Mouse (Mus musculus) brain, embryonic 14.5 days (tissue): ENCODE data around the gene Dennd6b. TPM values are rescaled to one million over a fixed set of nuclear protein-coding genes. Genes with fewer than 3 reads are reported as not detected.

ENCODE experiments used
- DNase-seq: peaks from one replicate; pipeline ENCODE4 v3.0.0-alpha.2; 2011; ENCODE audit warnings: low read depth
- CTCF ChIP-seq: fragments of 200-500 bp; IDR thresholded peaks from 2 replicates; pipeline ENCODE4 v1.5.1; 2012; ENCODE audit warnings: inconsistent platforms, mild to moderate bottlenecking, moderate library complexity, borderline replicate concordance; ENCODE audit not compliant: insufficient read depth, insufficient read length; ENCODE audit errors: extremely low read depth
- POLR2A ChIP-seq: fragments of 200-500 bp; IDR thresholded peaks from 2 replicates; pipeline ENCODE4 v1.6.1; 2012; ENCODE audit warnings: mild to moderate bottlenecking, inconsistent platforms, borderline replicate concordance; ENCODE audit not compliant: poor library complexity, insufficient read depth, insufficient read length, severe bottlenecking; ENCODE audit errors: extremely low read depth
- polyA plus RNA-seq: library from polyadenylated mRNA; depleted of rRNA; stranded (reverse); fragments of >200 nt; gene quantifications from 2 replicates; pipeline ENCODE4 v1.2.3, GENCODE M21; 2012; rRNA removed

Gene Dennd6b
- 134 and 196 TPM in 2 replicates for polyA plus RNA-seq

DNA sequence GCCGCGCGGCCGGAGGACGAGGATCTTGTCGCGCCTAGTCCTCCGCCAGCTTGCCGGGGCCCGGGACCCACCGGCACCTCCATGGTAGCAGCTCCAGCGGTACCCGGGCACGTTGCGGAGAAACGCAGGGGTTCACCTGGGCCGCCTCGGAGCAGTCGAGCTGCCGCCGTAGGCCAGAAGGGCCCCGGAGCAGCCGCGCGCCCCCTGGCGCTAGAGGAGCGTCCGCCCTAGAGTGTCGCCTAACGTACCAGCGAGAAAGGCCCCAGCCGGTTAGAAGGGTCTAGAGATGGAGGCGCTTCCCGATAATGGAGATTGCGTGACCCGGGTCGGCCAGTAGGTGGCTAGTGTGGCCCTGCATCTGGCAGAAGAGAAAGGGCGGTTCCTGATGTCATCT is at the start of gene Dennd6b:
Dennd6b (minus strand) TSS at position 184 of the 394 bp plus-strand sequence.
- peak; percentile 98 for DNase-seq
- TF ChIP-seq CTCF: peak; percentile 92
- peak; percentile 4; the same call in 1 of the 2 replicates for TF ChIP-seq POLR2A

DNA sequence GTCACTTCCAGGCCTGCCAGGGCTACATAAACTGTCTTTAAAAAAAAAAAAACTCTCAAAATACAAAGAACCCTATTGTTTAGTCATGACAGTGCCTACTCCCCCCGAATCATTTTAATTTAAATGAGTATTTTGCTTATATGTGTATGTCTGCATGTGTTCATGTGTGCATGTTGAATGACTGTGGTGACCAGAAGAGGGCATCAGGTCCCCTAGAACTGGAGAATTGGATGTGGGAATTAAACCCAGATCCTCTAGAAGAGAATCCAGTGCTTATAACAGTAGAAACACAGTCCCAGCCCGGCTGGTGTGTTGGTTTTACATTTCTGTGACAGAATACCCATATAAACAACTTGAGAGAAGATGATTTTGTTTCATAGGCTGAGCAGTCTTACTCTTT is 44.7 kb upstream of the Dennd6b start:
- peak; percentile 15 for DNase-seq

GRCm38 (mm10) chr15:89239751-89240392 is 43.6 kb upstream of the Dennd6b start:
- DNase-seq: no peak
- TF ChIP-seq CTCF (no peak), POLR2A (no peak)

More for the DNA sequence above, 44.7 kb upstream of the Dennd6b start:
- TF ChIP-seq POLR2A: no peak
- TF ChIP-seq CTCF: no peak

- no peak for TF ChIP-seq CTCF
- TF ChIP-seq POLR2A: no peak
- no peak for DNase-seq
Measured at GRCm38 (mm10) chr15:89234052-89234451, 37.8 kb upstream of the Dennd6b start.

DNA sequence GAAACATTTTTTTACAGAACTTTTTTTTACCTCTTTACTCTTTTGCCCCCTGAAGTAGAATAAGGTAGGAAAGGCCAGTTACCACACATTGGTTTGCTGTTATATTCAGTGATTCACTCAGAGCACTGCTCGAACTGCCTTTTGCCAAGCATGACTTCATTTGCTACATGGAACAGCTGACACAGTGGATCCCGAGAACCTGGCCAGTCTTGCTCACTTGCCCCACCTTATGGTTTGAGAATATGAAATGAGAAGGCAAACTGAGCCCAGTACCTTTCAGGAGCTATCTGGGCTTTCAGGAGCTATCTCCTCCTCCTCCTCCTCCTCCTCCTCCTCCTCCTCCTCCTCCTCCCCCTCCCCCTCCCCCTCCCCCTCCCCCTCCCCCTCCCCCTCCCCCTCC is 37.3 kb upstream of the Dennd6b start:
- TF ChIP-seq CTCF (no peak), POLR2A (no peak)
- DNase-seq: peak; percentile 41

DNA sequence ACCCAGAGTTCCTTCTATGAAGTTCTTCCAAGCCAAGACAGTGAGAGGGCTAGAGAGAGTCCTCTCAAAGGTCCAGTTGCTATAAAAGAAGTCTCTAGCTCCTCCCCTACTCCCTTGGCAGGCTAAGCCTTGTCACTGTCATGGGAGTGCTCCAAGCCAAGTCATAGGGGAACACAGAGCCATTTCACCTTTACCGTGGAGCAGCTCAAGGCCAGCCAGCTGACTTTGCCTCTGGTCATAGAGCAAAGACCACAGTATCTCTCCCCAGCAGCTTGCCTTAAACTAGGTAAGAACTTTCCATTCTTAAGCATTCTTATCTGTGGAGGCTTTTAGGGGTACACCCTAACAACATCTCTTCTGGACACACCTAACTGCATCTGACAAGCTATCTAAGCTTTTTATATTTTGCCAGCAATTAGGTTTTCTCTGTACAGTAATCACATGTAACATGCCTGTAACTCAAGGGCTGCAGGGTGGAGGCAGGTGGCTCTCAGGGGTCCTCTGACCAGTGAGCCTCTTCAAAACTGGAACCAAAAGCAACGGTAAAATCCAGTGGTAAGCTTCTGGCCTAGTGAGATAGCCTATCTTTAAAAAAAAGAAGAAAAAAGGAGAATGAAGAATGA is 19.4 kb upstream of the Dennd6b start:
- no peak for DNase-seq
- TF ChIP-seq POLR2A: no peak
- no peak for TF ChIP-seq CTCF

- DNase-seq: no peak
- no peak for TF ChIP-seq POLR2A
- no peak for TF ChIP-seq CTCF
Measured at GRCm38 (mm10) chr15:89214953-89215352, 18.7 kb upstream of the Dennd6b start.

DNA sequence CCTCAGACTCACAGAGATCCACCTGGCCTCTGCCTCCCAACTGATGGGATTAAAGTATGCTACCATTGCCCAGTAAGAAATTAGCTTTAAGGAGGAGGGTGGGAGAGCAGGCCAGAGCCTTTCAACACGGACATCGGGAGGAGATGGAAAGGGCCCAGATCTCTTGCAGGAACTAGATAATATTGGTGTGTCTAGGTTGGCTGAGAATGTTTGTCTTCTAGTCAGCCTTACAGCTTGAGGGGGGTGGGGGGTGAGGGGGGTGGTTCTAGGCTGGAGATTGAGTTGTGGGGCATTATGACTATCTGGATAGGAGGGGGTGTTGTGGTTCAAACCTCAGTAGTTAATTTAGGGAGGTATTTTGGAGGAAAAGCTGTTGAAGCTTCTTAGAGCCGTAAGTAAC is 17.2 kb upstream of the Dennd6b start:
- TF ChIP-seq POLR2A (no peak), CTCF (no peak)
- DNase-seq: no peak

DNA sequence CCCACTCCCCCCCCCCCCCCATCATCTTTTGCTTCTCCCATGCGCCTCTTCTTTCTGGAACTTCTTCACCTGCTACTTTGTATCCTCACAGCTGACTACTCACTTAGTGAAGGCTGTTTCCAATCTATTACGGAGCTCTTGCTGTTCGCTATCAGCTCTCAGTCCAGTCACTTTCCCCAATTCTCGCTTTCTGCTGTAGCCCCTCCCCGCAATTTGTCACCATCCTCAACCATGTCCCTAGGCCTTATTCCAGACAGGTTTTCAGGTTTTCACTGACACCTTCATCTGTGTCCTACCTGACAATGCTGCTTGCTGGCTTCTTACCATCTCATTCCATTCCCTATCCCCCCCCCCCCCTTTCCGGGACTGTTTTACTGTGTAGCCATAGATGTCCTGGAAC is 16.2 kb upstream of the Dennd6b start:
- no peak for DNase-seq

GRCm38 (mm10) chr15:89211716-89212461 is 15.6 kb upstream of the Dennd6b start:
- no peak for TF ChIP-seq POLR2A
- no peak for TF ChIP-seq CTCF
- DNase-seq: peak; percentile 51

More for the DNA sequence above, 16.2 kb upstream of the Dennd6b start:
- TF ChIP-seq CTCF (no peak), POLR2A (no peak)
